Mouse (Mus musculus): ENCODE measurements at regions not wholly inside any gene's neighbourhood (a gene's known extent, or its start where the extent isn't known, plus 50 kb on each side); places are given as distances from the start of the nearest gene placed in this dataset.

DNA sequence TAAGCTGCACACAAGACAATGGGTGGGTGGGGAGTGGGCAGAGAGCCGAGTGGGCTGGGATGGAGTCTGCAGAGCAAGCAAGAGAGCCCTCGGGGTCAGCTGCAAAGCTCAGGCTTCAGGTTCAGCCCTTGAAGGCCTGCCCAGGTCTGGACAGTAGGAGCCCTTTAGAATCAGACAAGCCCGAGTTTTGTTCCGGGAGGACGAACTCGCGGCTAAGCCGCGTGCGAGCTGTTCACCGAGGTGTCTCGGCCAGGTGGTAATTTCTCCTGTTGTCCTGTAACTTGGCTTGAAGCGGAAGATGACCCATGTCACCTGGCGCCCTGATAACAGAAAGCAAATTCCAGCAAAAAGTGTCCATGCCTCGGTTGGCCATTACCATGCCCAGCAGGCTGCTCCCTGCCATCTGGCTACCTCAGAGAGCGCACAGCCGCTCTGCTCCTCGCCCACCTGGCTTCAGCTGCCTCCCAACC is 121.0 kb upstream of the 1700016C15Rik start:
- H3K4me3 ChIP-seq: no peak overlapping the region
- peak overlapping the region; percentile 71 for H3K27ac ChIP-seq (replicated peaks)
- no peaks in the 10 kb centered on the region for H3K9me3 ChIP-seq (replicated peaks)
- no peak for DNase-seq (ENCODE audit: low spot score)
- no peaks in the 10 kb centered on the region for H3K36me3 ChIP-seq
- peaks cover 40% of the 10 kb centered on the region for H3K4me1 ChIP-seq
- H3K27me3 ChIP-seq (ENCODE audit: low read depth, poor library complexity, severe bottlenecking): no peaks in the 10 kb centered on the region; the same call in 1 of the 2 replicates
- 91% methylated on average over 18 of the region's 18 CpGs for WGBS

DNA sequence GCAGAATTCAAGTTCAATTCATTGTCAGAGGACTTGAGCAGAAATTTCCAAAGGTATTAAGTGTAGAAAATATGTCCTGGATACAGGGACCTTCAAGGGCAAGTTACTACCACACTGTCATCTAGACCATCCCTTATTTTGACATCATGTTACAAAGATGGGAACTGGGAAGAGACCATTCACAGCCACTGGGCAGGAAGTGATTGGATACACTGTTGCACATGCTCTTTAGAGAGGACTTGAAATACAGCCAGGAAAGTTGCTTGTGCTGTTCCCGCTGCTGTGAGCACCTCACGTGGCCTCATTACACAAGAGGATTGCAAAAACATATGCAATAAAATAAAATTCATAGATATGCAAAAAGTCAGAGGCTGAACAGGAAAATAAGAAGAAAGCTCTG is 120.4 kb upstream of the 1700016C15Rik start:
- H3K4me3 ChIP-seq: no peak overlapping the region
- H3K27me3 ChIP-seq (ENCODE audit: low read depth, poor library complexity, severe bottlenecking): no peaks in the 10 kb centered on the region; the same call in 1 of the 2 replicates
- H3K36me3 ChIP-seq: no peaks in the 10 kb centered on the region
- 93% methylated on average over 2 of the region's 2 CpGs for WGBS
- H3K9me3 ChIP-seq (replicated peaks): no peaks in the 10 kb centered on the region
- no peak for DNase-seq (ENCODE audit: low spot score)
- H3K4me1 ChIP-seq: peaks cover 40% of the 10 kb centered on the region
- no peak overlapping the region for H3K27ac ChIP-seq (replicated peaks)

DNA sequence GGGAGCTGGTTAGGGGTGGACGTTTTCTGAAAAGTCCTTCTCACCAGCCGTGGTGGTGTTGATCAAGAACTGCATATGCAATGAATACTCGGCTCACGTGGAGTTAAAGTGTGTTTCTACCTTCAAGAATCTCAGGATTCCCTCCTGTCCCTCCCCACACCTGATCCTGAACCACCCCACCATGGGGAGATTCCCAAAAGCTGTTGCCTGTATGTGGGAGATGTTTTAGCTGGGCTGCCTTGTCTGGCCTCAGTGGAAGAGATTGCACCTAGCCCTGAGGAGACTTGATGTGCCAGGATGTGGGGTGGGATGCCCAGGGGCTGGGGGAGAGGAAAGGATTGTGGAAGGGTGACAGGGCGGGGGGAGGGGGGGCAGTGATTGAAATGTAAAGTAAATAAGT is 119.9 kb upstream of the 1700016C15Rik start:
- WGBS: 82% methylated on average over 5 of the region's 5 CpGs
- Histone ChIP-seq H3K36me3 (no peaks in the 10 kb centered on the region), H3K4me3 (no peak overlapping the region), H3K9me3 (replicated peaks) (no peaks in the 10 kb centered on the region), H3K27ac (replicated peaks) (0 out of 2 replicates have a peak overlapping the region, but pooled peaks have one; percentile 19), H3K27me3 (ENCODE audit: low read depth, poor library complexity, severe bottlenecking) (no peaks in the 10 kb centered on the region; the same call in 1 of the 2 replicates), H3K4me1 (peaks cover 36% of the 10 kb centered on the region)
- DNase-seq (ENCODE audit: low spot score): no peak

DNA sequence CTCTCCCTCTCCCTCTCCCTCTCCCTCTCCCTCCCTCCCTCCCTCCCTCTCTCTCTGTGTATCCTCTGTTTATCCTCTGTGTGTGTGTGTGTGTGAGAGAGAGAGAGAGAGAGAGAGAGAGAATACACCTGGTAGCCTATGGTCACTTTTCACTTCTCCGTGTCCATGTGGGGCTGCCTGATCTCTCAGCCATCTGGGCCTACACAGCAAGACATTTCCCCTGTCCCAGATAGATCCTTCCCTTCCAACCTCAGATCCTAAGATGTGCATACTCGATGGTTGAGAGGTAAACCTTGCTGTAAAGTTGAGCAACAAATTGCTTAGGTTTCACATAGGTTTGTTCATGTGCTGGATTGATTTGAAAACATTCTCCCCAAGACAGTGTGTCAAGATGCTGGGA is 119.5 kb upstream of the 1700016C15Rik start:
- no peaks in the 10 kb centered on the region; the same call in 1 of the 2 replicates for H3K27me3 ChIP-seq (ENCODE audit: low read depth, poor library complexity, severe bottlenecking)
- no peak for DNase-seq (ENCODE audit: low spot score)
- peaks cover 34% of the 10 kb centered on the region for H3K4me1 ChIP-seq
- no peaks in the 10 kb centered on the region for H3K9me3 ChIP-seq (replicated peaks)
- 77% methylated on average over 2 of the region's 2 CpGs for WGBS
- H3K4me3 ChIP-seq: no peak overlapping the region
- no peak overlapping the region for H3K27ac ChIP-seq (replicated peaks)
- no peaks in the 10 kb centered on the region for H3K36me3 ChIP-seq

GRCm38 (mm10) chr1:177612546-177612945 is 117.1 kb upstream of the 1700016C15Rik start:
- peak; percentile 29 for DNase-seq (ENCODE audit: low spot score)
- Histone ChIP-seq H3K4me3 (no peak overlapping the region), H3K9me3 (replicated peaks) (no peaks in the 10 kb centered on the region), H3K27me3 (ENCODE audit: low read depth, poor library complexity, severe bottlenecking) (no peaks in the 10 kb centered on the region; the same call in 1 of the 2 replicates), H3K4me1 (peaks cover 37% of the 10 kb centered on the region), H3K36me3 (no peaks in the 10 kb centered on the region), H3K27ac (replicated peaks) (peak overlapping the region; percentile 65)
- 51% methylated on average over 7 of the region's 7 CpGs for WGBS

- peaks cover 32% of the 10 kb centered on the region for H3K4me1 ChIP-seq
- WGBS: 93% methylated on average over 9 of the region's 9 CpGs
Measured at GRCm38 (mm10) chr1:177615609-177616008, 114.0 kb upstream of the 1700016C15Rik start.

GRCm38 (mm10) chr1:177616335-177617239 is 113.0 kb upstream of the 1700016C15Rik start:
- no peak overlapping the region for H3K27ac ChIP-seq (replicated peaks)
- no peaks in the 10 kb centered on the region for H3K36me3 ChIP-seq
- no peaks in the 10 kb centered on the region for H3K27me3 ChIP-seq (ENCODE audit: low read depth, poor library complexity, severe bottlenecking)
- peaks cover 36% of the 10 kb centered on the region for H3K4me1 ChIP-seq
- 83% methylated on average over 24 of the region's 24 CpGs for WGBS
- no peak overlapping the region for H3K4me3 ChIP-seq
- no peaks in the 10 kb centered on the region for H3K9me3 ChIP-seq (replicated peaks)
- DNase-seq (ENCODE audit: low spot score): no peak

More at GRCm38 (mm10) chr1:177615609-177616008, 114.0 kb upstream of the 1700016C15Rik start:
- H3K27me3 ChIP-seq (ENCODE audit: low read depth, poor library complexity, severe bottlenecking): no peaks in the 10 kb centered on the region; the same call in 1 of the 2 replicates
- H3K36me3 ChIP-seq: no peaks in the 10 kb centered on the region
- H3K4me3 ChIP-seq: no peak overlapping the region
- H3K27ac ChIP-seq (replicated peaks): no peak overlapping the region
- no peak for DNase-seq (ENCODE audit: low spot score)
- no peaks in the 10 kb centered on the region for H3K9me3 ChIP-seq (replicated peaks)

DNA sequence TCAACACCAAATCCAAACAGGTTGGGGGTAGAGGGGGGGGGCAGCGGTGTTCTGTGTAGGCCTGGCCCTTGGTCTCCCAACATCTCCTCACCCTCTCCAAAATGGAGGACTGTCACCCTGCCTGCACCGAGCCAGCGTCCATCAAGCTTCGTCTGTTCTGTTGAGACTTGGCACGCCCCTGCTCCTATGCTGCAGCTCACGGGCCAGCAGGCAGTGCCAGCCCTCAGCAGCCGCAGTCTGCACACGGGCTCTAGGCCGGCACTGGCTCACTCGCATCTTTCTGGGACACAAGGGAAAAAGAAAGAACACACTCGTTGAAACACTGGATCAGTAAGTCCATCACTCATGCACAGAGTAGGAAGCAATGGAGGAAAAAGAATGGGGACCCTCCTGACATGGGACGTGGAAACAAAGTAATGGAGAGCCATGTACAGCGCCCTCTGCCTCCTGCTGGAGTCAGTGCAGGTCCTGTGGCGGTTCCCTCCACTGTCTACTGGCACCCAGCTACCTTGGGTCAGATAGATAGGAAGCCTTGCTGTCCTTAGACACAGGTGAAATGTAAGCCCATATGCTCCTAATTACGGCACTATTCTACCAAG is 109.0 kb upstream of the 1700016C15Rik start:
- Histone ChIP-seq H3K36me3 (no peaks in the 10 kb centered on the region), H3K9me3 (replicated peaks) (no peaks in the 10 kb centered on the region), H3K27me3 (ENCODE audit: low read depth, poor library complexity, severe bottlenecking) (no peaks in the 10 kb centered on the region), H3K27ac (replicated peaks) (peak overlapping the region; percentile 23; the same call in 1 of the 2 replicates), H3K4me1 (peaks cover 46% of the 10 kb centered on the region), H3K4me3 (no peak overlapping the region)
- WGBS: 88% methylated on average over 15 of the region's 15 CpGs
- no peak for DNase-seq (ENCODE audit: low spot score)

DNA sequence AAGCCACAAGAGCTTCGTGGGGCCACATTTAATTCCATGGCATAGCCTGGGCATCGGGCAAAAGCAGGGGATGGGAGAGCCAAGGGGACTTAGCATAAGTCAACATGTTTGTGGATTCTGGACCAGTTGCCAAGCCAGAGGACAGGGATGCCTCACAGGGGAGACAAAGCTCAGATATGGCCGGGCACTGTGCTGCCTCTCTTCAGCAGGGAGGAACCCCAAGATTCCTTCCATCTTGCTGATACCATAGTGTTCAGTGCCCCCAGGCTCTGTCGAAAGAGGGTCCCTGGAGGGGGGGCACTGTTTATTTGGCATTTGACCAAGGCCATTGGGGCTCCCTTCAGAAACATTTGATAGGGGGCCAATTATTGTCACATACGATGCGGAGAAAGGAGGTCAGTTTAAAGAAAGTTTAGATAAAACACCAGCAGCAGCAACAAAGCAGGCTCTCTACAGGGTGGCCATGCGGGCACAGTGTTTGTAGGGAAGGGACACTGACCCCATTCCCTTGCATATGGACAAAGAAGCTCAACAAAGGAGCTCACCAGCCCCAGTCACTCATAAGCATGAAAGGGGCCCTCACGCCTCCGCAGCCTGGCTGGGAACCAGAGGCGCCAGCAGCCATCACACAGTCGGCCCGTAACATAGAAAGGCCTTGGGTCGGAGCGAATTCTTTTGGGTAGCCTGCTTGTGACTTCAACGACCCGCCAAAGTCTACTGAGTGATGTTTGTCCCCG is 107.6 kb upstream of the 1700016C15Rik start:
- H3K27me3 ChIP-seq (ENCODE audit: low read depth, poor library complexity, severe bottlenecking): no peaks in the 10 kb centered on the region
- H3K4me1 ChIP-seq: peaks cover 36% of the 10 kb centered on the region
- no peaks in the 10 kb centered on the region for H3K9me3 ChIP-seq (replicated peaks)
- H3K4me3 ChIP-seq: no peak overlapping the region
- H3K27ac ChIP-seq (replicated peaks): peak overlapping the region; percentile 78
- H3K36me3 ChIP-seq: no peaks in the 10 kb centered on the region
- no peak for DNase-seq (ENCODE audit: low spot score)
- WGBS: 80% methylated on average over 17 of the region's 17 CpGs

DNA sequence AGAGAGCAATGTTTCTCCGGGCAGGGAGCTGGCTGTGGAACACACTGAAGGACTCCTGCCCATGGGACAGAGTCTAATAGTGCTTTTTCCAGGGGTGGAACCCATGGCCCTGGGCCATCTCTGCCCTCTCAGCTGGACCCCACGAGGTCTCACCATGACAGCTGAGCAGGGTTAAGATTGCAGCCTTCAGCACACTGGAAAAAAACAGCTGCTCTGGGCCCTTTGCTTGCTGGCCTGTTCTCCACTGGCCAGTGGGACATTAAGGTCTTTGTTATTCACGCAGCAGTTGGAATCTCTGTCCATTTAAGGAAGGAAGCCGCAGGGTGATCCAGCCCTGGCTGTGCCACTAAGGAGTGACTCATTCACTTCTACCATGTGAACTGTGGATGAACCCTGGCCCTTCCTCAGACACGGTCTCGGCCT is 106.3 kb upstream of the 1700016C15Rik start:
- Histone ChIP-seq H3K4me3 (no peak overlapping the region), H3K36me3 (no peaks in the 10 kb centered on the region), H3K27me3 (ENCODE audit: low read depth, poor library complexity, severe bottlenecking) (no peaks in the 10 kb centered on the region), H3K4me1 (peaks cover 36% of the 10 kb centered on the region), H3K9me3 (replicated peaks) (no peaks in the 10 kb centered on the region), H3K27ac (replicated peaks) (peak overlapping the region; percentile 72)
- 59% methylated on average over 6 of the region's 6 CpGs for WGBS
- no peak for DNase-seq (ENCODE audit: low spot score)

DNA sequence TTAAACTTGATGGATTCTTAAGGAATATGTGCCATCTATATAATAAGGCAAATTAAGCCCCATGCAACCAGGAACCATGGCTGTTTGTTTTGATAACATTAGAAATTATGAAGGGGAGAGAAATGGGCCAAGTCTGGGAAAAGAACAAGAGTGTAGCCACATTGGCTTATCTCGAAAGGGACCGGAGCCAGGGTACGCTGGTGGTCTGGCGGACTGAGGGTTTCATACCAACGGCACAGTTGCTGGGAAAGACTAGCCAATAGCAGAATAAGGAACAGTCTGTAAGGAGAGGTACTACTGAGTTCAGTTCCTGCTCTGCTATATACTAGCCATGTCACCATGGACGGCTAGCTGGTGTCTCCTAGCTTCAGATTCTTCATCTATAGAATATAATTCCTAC is 105.9 kb upstream of the 1700016C15Rik start:
- DNase-seq (ENCODE audit: low spot score): no peak
- no peak overlapping the region for H3K27ac ChIP-seq (replicated peaks)
- no peaks in the 10 kb centered on the region for H3K27me3 ChIP-seq (ENCODE audit: low read depth, poor library complexity, severe bottlenecking)
- WGBS: 90% methylated on average over 6 of the region's 6 CpGs
- no peaks in the 10 kb centered on the region for H3K36me3 ChIP-seq
- H3K9me3 ChIP-seq (replicated peaks): no peaks in the 10 kb centered on the region
- peaks cover 36% of the 10 kb centered on the region for H3K4me1 ChIP-seq
- H3K4me3 ChIP-seq: no peak overlapping the region

GRCm38 (mm10) chr1:177627814-177628213 is 101.8 kb upstream of the 1700016C15Rik start:
- Histone ChIP-seq H3K4me3 (no peak overlapping the region), H3K9me3 (replicated peaks) (no peaks in the 10 kb centered on the region), H3K27ac (replicated peaks) (no peak overlapping the region), H3K36me3 (no peaks in the 10 kb centered on the region), H3K4me1 (peaks cover 15% of the 10 kb centered on the region), H3K27me3 (ENCODE audit: low read depth, poor library complexity, severe bottlenecking) (no peaks in the 10 kb centered on the region)
- DNase-seq (ENCODE audit: low spot score): no peak
- WGBS: 95% methylated on average over 4 of the region's 4 CpGs

All from midbrain, embryonic 10.5 days (tissue).